Mouse (Mus musculus): ENCODE results near the gene Olfr116.

The Olfr116 gene

GRCm38 (mm10) chr17:37627009-37627408 is at the start of gene Olfr116, which contains the start of gene Olfr115:
TSS of gene Olfr116 (minus strand) at chr17:37627199.
TSS of gene Olfr115 (minus strand) at chr17:37627109.
- DNase-seq = no peak

- DNase-seq = no peak
Measured at GRCm38 (mm10) chr17:37666688-37667087, 39.7 kb upstream of the Olfr116 start, which contains the start of gene Olfr118. TSS of gene Olfr118 (plus strand) at chr17:37666988.

- no peak for DNase-seq
Measured at GRCm38 (mm10) chr17:37663682-37664081, 36.7 kb upstream of the Olfr116 start, which contains the start of gene Olfr117. TSS of gene Olfr117 (minus strand) at chr17:37663782.

DNA sequence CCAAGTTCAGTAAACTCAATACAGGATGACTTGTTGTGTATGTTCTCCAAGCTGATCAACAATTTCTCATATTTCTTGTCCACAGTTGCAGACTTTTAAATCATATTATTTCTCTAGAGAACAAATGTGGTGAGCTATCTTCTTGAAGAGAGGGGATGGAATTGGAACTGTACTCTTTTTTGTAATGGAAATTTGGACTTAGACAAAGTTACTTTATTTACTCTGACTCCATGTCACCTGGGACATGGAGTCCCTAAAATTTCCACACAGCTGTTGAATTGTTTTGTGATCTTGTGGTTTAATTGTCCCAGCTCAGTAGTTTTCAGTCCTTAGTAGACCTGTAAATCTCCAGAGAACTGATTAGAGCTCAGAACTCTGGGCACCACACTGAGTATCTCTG is 34.4 kb downstream of the Olfr116 start, which contains the start of gene Olfr114:
Gene Olfr114 (minus strand): TSS at position 101 of the 400 bp plus-strand sequence.
- no peak for DNase-seq

DNA sequence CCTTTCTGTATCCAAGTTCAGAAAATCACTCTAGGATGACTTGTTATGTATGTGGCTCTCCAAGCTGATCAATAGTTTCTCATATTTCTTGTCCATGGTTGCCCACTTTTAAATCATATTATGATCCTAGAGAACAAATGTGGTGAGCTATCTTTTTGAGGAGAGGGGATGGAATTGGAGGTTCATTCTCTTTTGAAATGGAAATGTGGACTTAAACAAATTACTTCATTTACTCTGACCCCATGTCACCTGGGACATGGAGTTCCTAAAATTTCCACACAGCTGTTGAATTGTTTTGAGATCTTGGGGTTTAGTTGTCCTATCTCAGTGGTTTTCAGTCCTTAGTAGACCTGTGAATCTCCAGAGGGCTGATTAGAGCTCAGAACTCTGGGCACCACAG is 49.4 kb downstream of the Olfr116 start, which contains the start of gene Olfr113:
Gene Olfr113 (minus strand): TSS at position 101 of the 400 bp plus-strand sequence.
- no peak for DNase-seq

Data from thymus, postnatal 36 days (tissue).